Mouse (Mus musculus): Measurements from ENCODE around the gene Arhgef5. TPM values are rescaled to one million over a fixed set of nuclear protein-coding genes. Genes with fewer than 3 reads are reported as not detected.
A peak's percentile ranks its signal among the peaks of the same experiment; 100 is the strongest.

Gene Arhgef5
- polyA plus RNA-seq, 1 experiment from 2014 or later, result 1.9 TPM

DNA sequence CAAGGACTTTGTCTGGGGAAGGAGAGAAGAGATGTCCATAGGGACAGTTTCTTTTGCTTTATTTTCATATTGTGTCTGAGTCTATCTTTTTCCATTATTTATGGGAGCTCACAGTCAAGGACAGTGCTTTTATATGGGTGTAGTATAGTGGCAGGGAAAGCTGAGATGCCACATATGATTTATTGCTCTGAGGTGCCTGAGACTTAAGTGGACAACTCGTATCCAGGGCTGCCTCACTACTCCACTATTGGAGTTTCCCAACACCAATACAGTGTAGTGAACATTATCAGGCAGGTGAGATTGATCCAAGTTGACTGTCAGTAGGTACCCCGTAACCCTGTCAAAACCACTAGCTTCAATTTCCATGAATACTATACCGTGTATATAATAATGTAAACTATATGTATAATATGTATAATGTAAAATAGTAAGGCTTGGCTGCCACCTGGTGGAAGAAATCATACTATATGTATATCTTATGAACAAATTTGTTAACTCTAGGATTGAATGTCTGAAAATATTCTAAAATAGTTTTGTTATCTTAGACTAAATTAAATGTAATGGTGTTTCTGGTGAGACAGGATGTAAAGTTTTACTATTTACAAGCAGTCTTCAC, 70.3 kb downstream of the Arhgef5 start:
- Histone ChIP-seq H3K9me3 (replicated peaks) (no peaks in the 10 kb centered on the region), H3K27me3 (replicated peaks) (no peaks in the 10 kb centered on the region), H3K9ac (replicated peaks) (no peak overlapping the region), H3K36me3 (no peaks in the 10 kb centered on the region), H3K4me2 (no peak overlapping the region), H3K27ac (replicated peaks) (no peak overlapping the region), H3K4me1 (0 out of 2 replicates have a peak, but pooled peaks cover 8% of the 10 kb centered on the region), H3K4me3 (replicated peaks) (no peak overlapping the region)
- 76% methylated on average over 3 of the region's 3 CpGs for WGBS
- ATAC-seq (ENCODE audit: low FRiP score), result peak; percentile 42; the same call in 1 of the 2 replicates

DNA sequence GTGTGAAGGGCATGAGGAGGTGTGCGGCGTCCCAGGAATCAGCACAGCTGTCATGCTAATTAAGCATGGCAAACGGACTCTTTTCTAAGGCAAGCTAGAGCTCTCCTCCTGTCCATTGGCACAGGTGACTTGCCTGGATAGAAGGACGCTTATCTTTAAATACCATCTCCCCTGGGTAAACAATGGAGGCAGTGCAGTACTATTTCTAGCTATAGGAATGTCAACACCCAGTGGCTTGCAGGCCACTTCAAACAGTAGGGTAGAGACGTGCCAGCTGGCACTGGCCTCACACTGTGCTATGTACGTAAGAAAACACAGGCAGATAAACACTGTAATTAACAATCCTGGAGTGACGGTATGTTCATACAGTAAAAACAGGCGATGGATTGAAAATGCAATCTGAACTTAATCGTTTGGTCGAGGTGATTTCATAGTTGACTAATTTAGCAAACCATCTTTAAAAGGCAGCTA, 72.1 kb downstream of the Arhgef5 start:
- Histone ChIP-seq H3K4me3 (replicated peaks) (no peak overlapping the region), H3K27me3 (replicated peaks) (no peaks in the 10 kb centered on the region), H3K4me2 (no peak overlapping the region), H3K9ac (replicated peaks) (no peak overlapping the region), H3K36me3 (no peaks in the 10 kb centered on the region), H3K4me1 (0 out of 2 replicates have a peak, but pooled peaks cover 8% of the 10 kb centered on the region), H3K9me3 (replicated peaks) (no peaks in the 10 kb centered on the region), H3K27ac (replicated peaks) (no peak overlapping the region)
- ATAC-seq (ENCODE audit: low FRiP score), result peak; percentile 72; the same call in 1 of the 2 replicates
- 33% methylated on average over 10 of the region's 10 CpGs for WGBS

DNA sequence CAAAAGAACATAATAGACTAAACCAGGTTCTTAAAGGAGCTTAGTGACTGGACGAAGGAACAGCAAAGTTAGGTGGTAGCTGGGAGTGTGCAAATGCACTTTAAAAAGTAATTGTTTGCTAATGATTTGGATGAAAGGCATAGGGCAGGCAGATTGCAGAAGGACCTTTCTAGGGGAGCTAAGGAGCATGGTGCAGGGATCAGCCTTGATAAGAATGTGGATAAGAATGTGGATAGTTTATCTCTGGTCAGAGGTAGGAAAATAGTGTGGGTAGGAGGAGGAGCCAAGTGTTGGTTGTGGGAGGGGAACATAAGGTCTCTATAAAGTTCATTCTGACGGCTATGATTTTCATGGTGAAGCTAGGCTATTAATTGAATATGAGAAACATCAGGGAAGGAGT, 73.4 kb downstream of the Arhgef5 start:
- H3K27ac ChIP-seq (replicated peaks), result no peak overlapping the region
- H3K4me2 ChIP-seq, result no peak overlapping the region
- ATAC-seq (ENCODE audit: low FRiP score), result no peak
- H3K4me1 ChIP-seq, result 0 out of 2 replicates have a peak, but pooled peaks cover 8% of the 10 kb centered on the region
- no peak overlapping the region for H3K4me3 ChIP-seq (replicated peaks)
- no peaks in the 10 kb centered on the region for H3K27me3 ChIP-seq (replicated peaks)
- no peaks in the 10 kb centered on the region for H3K36me3 ChIP-seq
- H3K9me3 ChIP-seq (replicated peaks), result no peaks in the 10 kb centered on the region
- 75% methylated on average over 2 of the region's 2 CpGs for WGBS
- no peak overlapping the region for H3K9ac ChIP-seq (replicated peaks)

Other genes with a start within 250 kb of the Arhgef5 start
- gene Olfr441, start 159.2 kb upstream of the Arhgef5 start, polyA plus RNA-seq (2015; fragmentation: Nextera tagmentation; extraction: Ambion mirVana), result not detected in 2 replicates
- gene Olfr237-ps1, start 119.0 kb upstream of the Arhgef5 start, polyA plus RNA-seq (2015; fragmentation: Nextera tagmentation; extraction: Ambion mirVana), result not detected in 2 replicates
- gene Olfr437, start 102.3 kb upstream of the Arhgef5 start, polyA plus RNA-seq (2015; fragmentation: Nextera tagmentation; extraction: Ambion mirVana), result not detected in 2 replicates
- gene Olfr13, start 93.4 kb upstream of the Arhgef5 start, polyA plus RNA-seq (2015; fragmentation: Nextera tagmentation; extraction: Ambion mirVana), result not detected in 2 replicates
- not detected in 2 replicates for gene Olfr435, start 68.4 kb upstream of the Arhgef5 start, polyA plus RNA-seq (2015; fragmentation: Nextera tagmentation; extraction: Ambion mirVana)
- gene Olfr434, start 52.6 kb upstream of the Arhgef5 start, polyA plus RNA-seq (2015; fragmentation: Nextera tagmentation; extraction: Ambion mirVana), result not detected in 2 replicates
- not detected in 2 replicates for gene Olfr47, start 34.1 kb upstream of the Arhgef5 start, polyA plus RNA-seq (2015; fragmentation: Nextera tagmentation; extraction: Ambion mirVana)
- gene Nobox, start 44.0 kb downstream of the Arhgef5 start, polyA plus RNA-seq (2015; fragmentation: Nextera tagmentation; extraction: Ambion mirVana), result 0.14 TPM in 1 of 2 replicates, not detected in the other

All from neural tube, embryonic 15.5 days (tissue).